In the genomic region with DNA sequence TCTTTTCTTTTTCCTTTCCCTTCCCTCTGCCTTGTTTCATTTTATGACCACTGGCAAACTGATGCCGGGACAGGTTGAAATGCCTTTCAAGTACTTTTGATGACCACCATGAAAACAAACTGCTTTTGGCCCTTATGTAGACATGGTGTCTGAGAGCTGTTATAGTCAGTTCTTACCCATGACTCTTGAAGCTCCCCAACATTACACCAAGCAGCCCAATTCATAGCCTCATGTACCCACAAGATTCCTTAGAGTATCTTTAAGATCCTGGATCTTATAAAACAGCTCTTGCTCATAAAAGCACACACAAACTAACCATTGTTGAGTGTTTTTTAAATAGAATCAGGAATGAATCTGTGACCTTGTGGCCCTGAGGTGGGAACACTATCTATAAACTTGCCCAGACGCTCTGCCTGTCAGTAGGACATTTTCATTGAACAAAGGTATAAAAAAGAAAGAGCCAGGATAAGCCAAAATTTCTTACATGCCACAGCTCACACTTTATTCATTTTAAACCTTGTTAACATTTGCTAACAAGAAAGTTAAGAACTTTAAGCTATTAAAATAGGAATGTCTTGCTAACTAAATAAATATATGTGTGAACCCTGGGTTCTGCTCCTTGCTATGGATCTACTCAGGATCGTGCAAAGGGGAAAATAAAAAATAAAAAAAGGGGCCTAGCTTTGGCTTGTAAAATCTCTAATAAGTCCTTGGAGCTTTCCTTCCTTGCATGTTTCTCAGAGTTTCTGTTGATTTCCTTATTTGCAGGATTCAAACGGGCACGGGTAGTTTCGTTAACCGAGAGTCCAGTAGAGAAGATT, we compare ENCODE assay signal across 25 mouse cellular contexts.
"Had no signal": no experiment of that assay in that cellular context is flagged by ENCODE, and none has a peak within 500 bp of the region (broad histone marks: within the 10 kb centered on the region; RNA-seq: fewer than 3 reads in every experiment).

No protein-coding gene starts in this region.

- H3K9me3 ChIP-seq: heart, embryonic 10.5 days; heart, embryonic 12.5 days; hindbrain, embryonic 10.5 days; hindbrain, embryonic 12.5 days; kidney, embryonic 15.5 days; liver, embryonic 12.5 days had no signal

- DNase-seq: forebrain, postnatal 0 days; gastrocnemius, postnatal 14 days; gastrocnemius, postnatal 36 days; heart, adult 11 months; heart, postnatal 10 days; heart, postnatal 4 days; kidney, adult 11 months; kidney, adult 2 months; kidney, adult 9 months; kidney, postnatal 14 days; kidney, postnatal 36 days; layer of hippocampus, adult 9-11 months; layer of hippocampus, postnatal 36 days; left cerebral cortex, postnatal 4 days had no signal

- H3K36me3 ChIP-seq: heart, embryonic 10.5 days; heart, embryonic 12.5 days; hindbrain, embryonic 10.5 days; hindbrain, embryonic 12.5 days; kidney, embryonic 15.5 days; liver, embryonic 12.5 days had no signal

- H3K27ac ChIP-seq: heart, embryonic 10.5 days; hindbrain, embryonic 10.5 days; hindbrain, embryonic 12.5 days; hindbrain, embryonic 14.5 days; kidney, embryonic 15.5 days; kidney, postnatal 0 days; liver, embryonic 12.5 days; liver, embryonic 14.5 days had no signal

- H3K27me3 ChIP-seq: heart, embryonic 12.5 days; hindbrain, embryonic 12.5 days; kidney, embryonic 15.5 days; liver, embryonic 12.5 days had no signal

- H3K4me3 ChIP-seq: heart, embryonic 10.5 days; heart, embryonic 12.5 days; hindbrain, embryonic 10.5 days; hindbrain, embryonic 12.5 days; kidney, embryonic 15.5 days; liver, embryonic 12.5 days had no signal

- H3K4me1 ChIP-seq: hindbrain, embryonic 10.5 days; hindbrain, embryonic 12.5 days; kidney, embryonic 15.5 days; liver, embryonic 12.5 days had no signal

- ATAC-seq: forebrain, postnatal 0 days; hindbrain, embryonic 16.5 days; intestine, embryonic 16.5 days; liver, embryonic 12.5 days had no signal

- H3K4me2 ChIP-seq: heart, embryonic 12.5 days; hindbrain, embryonic 12.5 days; hindbrain, embryonic 14.5 days; kidney, embryonic 15.5 days; liver, embryonic 12.5 days had no signal

- H3K9ac ChIP-seq: forebrain, postnatal 0 days; heart, embryonic 12.5 days; hindbrain, embryonic 12.5 days; hindbrain, embryonic 14.5 days; kidney, embryonic 15.5 days; liver, embryonic 12.5 days; liver, embryonic 14.5 days had no signal
